32 mouse cellular contexts compared by ENCODE assay signal in the genomic region with DNA sequence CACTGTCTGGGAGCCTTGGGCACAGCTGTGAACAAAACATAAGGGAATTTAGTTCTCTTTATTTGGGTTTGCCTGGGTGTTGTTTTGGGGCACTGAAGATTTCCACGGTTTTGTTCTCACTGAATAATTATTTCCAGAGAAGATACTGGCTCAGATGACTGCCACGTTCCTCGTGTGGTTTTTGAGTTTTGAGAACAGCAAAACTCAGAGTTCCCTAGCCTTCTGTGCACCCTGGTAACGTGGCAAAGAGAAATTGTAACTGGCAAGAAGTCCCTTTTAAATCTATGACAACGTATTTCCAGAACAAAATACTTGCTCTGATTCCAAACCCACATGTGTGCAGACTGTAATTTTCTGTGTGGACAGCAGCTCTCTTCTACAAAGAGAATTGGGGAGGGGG. TPM values are rescaled to one million over a fixed set of nuclear protein-coding genes. Genes with fewer than 3 reads are reported as not detected.
DNase-seq lines count a peak whose midpoint lies in the region; ATAC-seq and TF ChIP-seq lines count a peak whose summit lies in the region.
"Had no signal": no experiment of that assay in that cellular context is flagged by ENCODE, and none has a peak within 500 bp of the region (broad histone marks: within the 10 kb centered on the region; RNA-seq: fewer than 3 reads in every experiment).

No protein-coding gene starts in this region.

- H3K36me3 ChIP-seq in forebrain, postnatal 0 days (ENCODE audit: insufficient read depth): no peaks in the 10 kb centered on the region
- H3K36me3 ChIP-seq in forebrain, embryonic 12.5 days (replicated peaks): no peaks in the 10 kb centered on the region
- no peaks in the 10 kb centered on the region for H3K36me3 ChIP-seq in embryonic facial prominence, embryonic 15.5 days
- H3K36me3 ChIP-seq: embryonic facial prominence, embryonic 12.5 days; heart, embryonic 10.5 days; heart, embryonic 15.5 days; hindbrain, embryonic 13.5 days had no signal

- no peak overlapping the region for H3K9ac ChIP-seq in forebrain, postnatal 0 days
- no peak overlapping the region for H3K9ac ChIP-seq in forebrain, embryonic 12.5 days
- H3K9ac ChIP-seq in embryonic facial prominence, embryonic 15.5 days: no peak overlapping the region
- H3K9ac ChIP-seq: embryonic facial prominence, embryonic 12.5 days; heart, embryonic 15.5 days; hindbrain, embryonic 13.5 days had no signal

- no peak overlapping the region for H3K27ac ChIP-seq in forebrain, postnatal 0 days (ENCODE audit: low read depth, low read length)
- H3K27ac ChIP-seq in forebrain, embryonic 12.5 days: no peak overlapping the region
- H3K27ac ChIP-seq in layer of hippocampus, adult 2 months: peak overlapping the region; percentile 82
- H3K27ac ChIP-seq in embryonic facial prominence, embryonic 15.5 days (replicated peaks): peak overlapping the region; percentile 63
- H3K27ac ChIP-seq: embryonic facial prominence, embryonic 12.5 days; heart, embryonic 10.5 days; heart, embryonic 15.5 days; hindbrain, embryonic 13.5 days; hindbrain, postnatal 0 days had no signal

- no peaks in the 10 kb centered on the region for H3K27me3 ChIP-seq in forebrain, postnatal 0 days (ENCODE audit: insufficient read depth, low read length)
- H3K27me3 ChIP-seq in forebrain, embryonic 12.5 days: no peaks in the 10 kb centered on the region
- H3K27me3 ChIP-seq in embryonic facial prominence, embryonic 15.5 days: no peaks in the 10 kb centered on the region
- H3K27me3 ChIP-seq: embryonic facial prominence, embryonic 12.5 days; heart, embryonic 15.5 days; hindbrain, embryonic 13.5 days; Patski had no signal

- no peak for TF ChIP-seq CTCF in forebrain, postnatal 0 days (IDR thresholded peaks at IDR 0.05; ENCODE audit: low read depth)
- TF ChIP-seq CTCF in layer of hippocampus, adult 2 months (conservative IDR thresholded peaks at IDR 0.05): no peak

- no peak overlapping the region for H3K4me2 ChIP-seq in forebrain, postnatal 0 days (ENCODE audit: low read depth)
- H3K4me2 ChIP-seq in forebrain, embryonic 12.5 days: no peak overlapping the region
- H3K4me2 ChIP-seq in embryonic facial prominence, embryonic 15.5 days (replicated peaks): no peak overlapping the region
- H3K4me2 ChIP-seq: embryonic facial prominence, embryonic 12.5 days; heart, embryonic 15.5 days; hindbrain, embryonic 13.5 days had no signal

- 35% methylated on average over 5 of the region's 5 CpGs for WGBS in forebrain, postnatal 0 days
- 67% methylated on average over 5 of the region's 5 CpGs for WGBS in forebrain, embryonic 12.5 days
- WGBS in embryonic facial prominence, embryonic 15.5 days: 22% methylated on average over 5 of the region's 5 CpGs

- no peaks in the 10 kb centered on the region for H3K4me1 ChIP-seq in forebrain, postnatal 0 days (ENCODE audit: insufficient read depth)
- no peaks in the 10 kb centered on the region for H3K4me1 ChIP-seq in forebrain, embryonic 12.5 days
- peaks cover 11% of the 10 kb centered on the region for H3K4me1 ChIP-seq in embryonic facial prominence, embryonic 15.5 days
- H3K4me1 ChIP-seq: heart, embryonic 10.5 days; hindbrain, embryonic 13.5 days had no signal

- no peaks in the 10 kb centered on the region for H3K9me3 ChIP-seq in forebrain, postnatal 0 days (ENCODE audit: low read length)
- H3K9me3 ChIP-seq in forebrain, embryonic 12.5 days: no peaks in the 10 kb centered on the region
- no peaks in the 10 kb centered on the region for H3K9me3 ChIP-seq in embryonic facial prominence, embryonic 15.5 days (replicated peaks)
- H3K9me3 ChIP-seq: embryonic facial prominence, embryonic 12.5 days; heart, embryonic 10.5 days; heart, embryonic 15.5 days; hindbrain, embryonic 13.5 days had no signal

- H3K4me3 ChIP-seq in forebrain, postnatal 0 days (ENCODE audit: low read depth, low read length): no peak overlapping the region
- no peak overlapping the region for H3K4me3 ChIP-seq in forebrain, embryonic 12.5 days (replicated peaks)
- H3K4me3 ChIP-seq in layer of hippocampus, adult 2 months: no peak overlapping the region
- H3K4me3 ChIP-seq in embryonic facial prominence, embryonic 15.5 days (replicated peaks): no peak overlapping the region
- H3K4me3 ChIP-seq: embryonic facial prominence, embryonic 12.5 days; erythroblast, embryonic 14.5 days; heart, embryonic 10.5 days; heart, embryonic 15.5 days; hindbrain, embryonic 13.5 days had no signal

- DNase-seq in forebrain, postnatal 0 days: no peak
- DNase-seq in layer of hippocampus, adult 2 months (ENCODE audit: low spot score in 2 of 2): peak; percentile 28 to 46
- no peak for DNase-seq in layer of hippocampus, adult 9-10 months (ENCODE audit: low spot score)
- peak; percentile 9 for DNase-seq in NIH3T3 (ENCODE audit: low read depth)
- DNase-seq in right cerebral cortex, postnatal 4 days: no peak
- no peak for DNase-seq in cerebellum, adult 11 months
- DNase-seq: adrenal gland, postnatal 25 days; cerebellum, adult 8-10 months; cerebellum, postnatal 14 days; embryo, embryonic 11 days; gastrocnemius, postnatal 36 days; heart, adult 18-20 months; heart, postnatal 14 days had no signal

- ATAC-seq in forebrain, postnatal 0 days: 0 out of 2 replicates have a peak, but pooled peaks have one; percentile 16
- ATAC-seq in forebrain, embryonic 12.5 days (ENCODE audit: low FRiP score): no peak
- ATAC-seq in embryonic facial prominence, embryonic 15.5 days (ENCODE audit: insufficient number of reproducible peaks, low FRiP score, low TSS enrichment, low read depth): peak; percentile 19; the same call in 1 of the 2 replicates
- ATAC-seq: activated CD4-positive, CD25-positive, alpha-beta regulatory T cell, adult 4 months; forebrain, embryonic 16.5 days; hindbrain, postnatal 0 days; Patski had no signal

RNA-seq across cellular contexts. Expression of a gene that starts 52.9 kb away (rescaled TPM):
- total RNA-seq in forebrain, postnatal 0 days (2014; rRNA removed): 0.19 TPM in 1 of 2 replicates, not detected in the other
- polyA plus RNA-seq in forebrain, postnatal 0 days (2015; fragmentation: Nextera tagmentation; extraction: Ambion mirVana): 0.15 and 0.29 TPM in 2 replicates
- polyA plus RNA-seq in forebrain, embryonic 12.5 days (2016; fragmentation: Nextera tagmentation; extraction: Ambion mirVana): not detected in 2 replicates
- not detected for total RNA-seq in layer of hippocampus, adult 2 months (2021)
- polyA plus RNA-seq in embryonic facial prominence, embryonic 15.5 days (2015; fragmentation: Nextera tagmentation; extraction: Ambion mirVana): 0.22 and 0.52 TPM in 2 replicates
- total RNA-seq: adrenal gland, adult 18-20 months; adrenal gland, postnatal 25 days; common myeloid progenitor, adult 5-6 weeks; gastrocnemius, adult 18-20 months; gastrocnemius, postnatal 36 days; heart, adult 18-20 months; heart, postnatal 14 days; hematopoietic stem cell, adult 5-6 weeks; hindbrain, postnatal 0 days; MEL had no signal
- polyA plus RNA-seq: activated CD4-positive, CD25-positive, alpha-beta regulatory T cell, adult 4 months; C2C12; embryonic facial prominence, embryonic 12.5 days; erythroblast, embryonic 14.5 days; forebrain, embryonic 11.5 days; forebrain, embryonic 16.5 days; heart, embryonic 10.5 days; heart, embryonic 15.5 days; hindbrain, embryonic 13.5 days; intestine, embryonic 14.5 days; Patski had no signal

Comparison
In these comparisons a context has a peak if more than half of its experiments do, and no peak if none do; other contexts are left out.
1. DNase-seq: peak in layer of hippocampus, adult 2 months (2 of 2) and NIH3T3 (single experiment); none in forebrain, postnatal 0 days (single experiment), layer of hippocampus, adult 9-10 months (single experiment), right cerebral cortex, postnatal 4 days (single experiment) and cerebellum, adult 11 months (single experiment).
2. H3K27ac ChIP-seq: peak in layer of hippocampus, adult 2 months (single experiment) and embryonic facial prominence, embryonic 15.5 days (single experiment); none in forebrain, postnatal 0 days (single experiment) and forebrain, embryonic 12.5 days (single experiment).